Mouse (Mus musculus) hematopoietic stem cell, adult 5-6 weeks (primary cell): ENCODE data around the gene Dync1h1. TPM values are rescaled to one million over a fixed set of nuclear protein-coding genes. Genes with fewer than 3 reads are reported as not detected.

Source experiments
- ATAC-seq, 2 experiments: fragments of 125-278 bp in 1 of 2; replicated peaks in 1 of 2; 2 replicates each; pipeline ENCODE4 v1.8.0; 2016 to 2017; ENCODE audit warnings: inconsistent platforms in 2 of 2, mild to moderate bottlenecking in 2 of 2, moderate number of reproducible peaks in 2 of 2, low read depth in 1 of 2, moderate TSS enrichment in 1 of 2; ENCODE audit not compliant: low FRiP score in 2 of 2, poor library complexity in 2 of 2, severe bottlenecking in 2 of 2, insufficient read depth in 1 of 2, low TSS enrichment in 1 of 2
- total RNA-seq: library from RNA; stranded (forward); fragments of 172-1452, 232-1000 nt; gene quantifications from 2 replicates; pipeline ENCODE4 v1.2.3, GENCODE M21; 2017

Dync1h1 gene
- 112 and 117 TPM in 2 replicates for total RNA-seq

DNA sequence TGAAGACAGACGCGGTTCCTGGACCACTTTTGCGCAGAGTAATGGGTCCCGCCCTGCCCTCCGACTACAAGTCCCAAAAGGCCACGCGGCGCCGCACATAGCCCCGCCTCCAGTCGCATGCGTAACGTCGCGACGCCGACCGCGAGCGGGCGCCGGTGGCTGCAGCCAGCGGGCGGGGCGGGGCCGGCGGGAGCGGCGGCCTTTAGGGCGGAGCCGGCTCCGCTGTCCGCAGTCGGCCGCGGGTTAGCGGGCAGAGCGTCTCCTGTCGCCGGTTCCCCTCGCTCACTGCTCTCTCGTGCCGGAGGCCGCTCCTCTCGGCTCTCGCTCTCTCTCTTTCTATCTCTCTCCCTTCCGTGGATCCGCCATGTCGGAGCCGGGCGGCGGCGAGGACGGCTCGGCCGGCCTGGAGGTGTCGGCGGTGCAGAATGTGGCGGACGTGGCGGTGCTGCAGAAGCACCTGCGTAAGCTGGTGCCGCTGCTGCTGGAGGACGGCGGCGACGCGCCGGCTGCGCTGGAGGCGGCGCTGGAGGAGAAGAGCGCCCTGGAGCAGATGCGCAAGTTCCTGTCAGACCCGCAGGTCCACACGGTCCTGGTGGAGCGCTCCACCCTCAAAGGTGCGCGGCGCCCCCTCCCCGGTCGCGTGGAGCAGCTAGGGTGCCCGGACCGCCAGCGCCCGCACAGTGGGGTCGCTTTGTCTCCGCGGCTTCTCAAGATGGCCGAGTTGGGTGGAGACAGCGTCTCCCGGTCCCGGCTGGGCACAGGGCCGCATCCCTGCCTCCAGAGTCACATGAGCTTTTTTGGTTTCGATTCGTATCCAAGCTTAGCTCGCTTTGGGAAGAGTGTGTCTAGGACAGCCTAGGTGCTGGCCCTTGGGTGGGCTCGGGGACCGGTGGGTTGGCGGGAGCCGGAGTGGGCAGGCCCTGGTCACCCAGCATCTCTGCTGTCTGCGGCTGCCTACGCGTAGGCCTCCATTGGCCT, at the start of gene Dync1h1:
TSS of gene Dync1h1 (plus strand) at position 212 of the 978 bp plus-strand sequence.
- peak; percentile 77 to 88 for ATAC-seq

DNA sequence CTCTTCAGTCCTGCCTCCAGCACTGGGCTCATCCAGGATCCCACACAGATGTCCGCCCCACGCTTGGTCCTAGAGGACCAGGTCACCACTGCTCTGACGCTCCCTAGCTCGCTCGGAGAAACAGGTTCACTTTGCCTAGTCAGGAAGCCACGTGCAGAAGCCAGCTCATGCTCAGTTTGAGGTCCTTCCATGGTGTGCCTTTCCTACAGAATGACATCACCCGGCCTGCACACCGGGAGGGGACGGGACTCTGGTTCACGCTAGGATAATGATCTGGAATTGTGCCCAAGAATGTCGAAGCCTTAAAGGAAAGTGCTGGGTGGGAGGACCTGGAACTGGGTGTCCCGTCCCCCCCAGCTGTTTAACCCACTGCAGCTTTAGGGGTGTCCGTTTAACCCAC, 49.1 kb upstream of the Dync1h1 start:
- ATAC-seq: no peak

DNA sequence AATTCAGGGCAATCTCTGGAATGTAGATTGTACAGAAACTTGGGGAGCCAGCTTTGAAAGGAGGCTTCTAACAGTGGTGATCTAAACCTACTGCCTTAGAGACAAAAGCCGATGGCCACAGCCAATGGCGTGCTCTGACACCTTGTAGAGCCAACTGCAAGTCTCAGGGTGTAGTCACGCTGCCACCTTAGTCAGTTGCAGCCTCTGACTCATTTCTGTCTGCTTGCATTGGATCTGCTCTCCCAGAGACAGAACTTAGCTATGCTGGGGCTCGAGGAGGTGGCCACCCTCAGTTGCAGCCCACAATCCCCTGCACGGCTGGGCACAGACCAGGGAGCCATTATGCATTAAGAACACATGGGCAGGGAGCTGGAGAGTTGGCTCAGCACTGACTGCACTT, 47.9 kb upstream of the Dync1h1 start:
- ATAC-seq: no peak

DNA sequence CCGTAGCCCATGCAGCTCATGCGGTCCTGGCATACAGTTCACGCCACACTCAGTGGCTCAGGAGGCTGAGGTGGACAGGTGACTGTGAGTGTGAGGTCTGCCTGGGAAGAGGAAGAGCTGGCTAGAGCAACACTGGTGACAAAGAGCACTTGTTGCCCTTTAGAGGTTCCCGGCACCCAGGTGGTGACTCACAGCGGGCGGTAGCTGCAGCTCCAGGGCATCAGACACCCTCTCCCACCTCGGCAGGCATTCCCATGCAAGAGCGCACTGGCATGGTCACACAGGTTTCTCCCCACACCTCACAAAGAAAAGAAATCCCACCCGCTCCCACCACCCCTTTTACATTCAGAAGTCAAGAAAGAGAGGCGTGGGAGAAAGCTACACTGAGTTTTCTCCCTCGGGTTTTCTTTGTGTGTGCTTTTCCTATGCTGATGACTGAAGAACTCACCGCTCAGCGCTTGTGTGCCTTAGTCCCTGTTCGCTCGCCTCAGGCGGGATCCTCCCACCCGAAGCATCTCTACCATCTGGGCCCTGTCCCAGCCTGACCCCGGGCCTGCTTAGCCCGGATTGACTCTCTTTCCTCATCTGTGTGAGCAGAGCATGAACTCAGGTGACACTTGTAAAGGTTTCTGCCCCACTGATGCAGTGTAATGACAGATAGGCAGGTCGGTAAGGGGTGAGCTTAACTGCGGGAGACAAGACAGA, 45.6 kb upstream of the Dync1h1 start:
- no peak for ATAC-seq

DNA sequence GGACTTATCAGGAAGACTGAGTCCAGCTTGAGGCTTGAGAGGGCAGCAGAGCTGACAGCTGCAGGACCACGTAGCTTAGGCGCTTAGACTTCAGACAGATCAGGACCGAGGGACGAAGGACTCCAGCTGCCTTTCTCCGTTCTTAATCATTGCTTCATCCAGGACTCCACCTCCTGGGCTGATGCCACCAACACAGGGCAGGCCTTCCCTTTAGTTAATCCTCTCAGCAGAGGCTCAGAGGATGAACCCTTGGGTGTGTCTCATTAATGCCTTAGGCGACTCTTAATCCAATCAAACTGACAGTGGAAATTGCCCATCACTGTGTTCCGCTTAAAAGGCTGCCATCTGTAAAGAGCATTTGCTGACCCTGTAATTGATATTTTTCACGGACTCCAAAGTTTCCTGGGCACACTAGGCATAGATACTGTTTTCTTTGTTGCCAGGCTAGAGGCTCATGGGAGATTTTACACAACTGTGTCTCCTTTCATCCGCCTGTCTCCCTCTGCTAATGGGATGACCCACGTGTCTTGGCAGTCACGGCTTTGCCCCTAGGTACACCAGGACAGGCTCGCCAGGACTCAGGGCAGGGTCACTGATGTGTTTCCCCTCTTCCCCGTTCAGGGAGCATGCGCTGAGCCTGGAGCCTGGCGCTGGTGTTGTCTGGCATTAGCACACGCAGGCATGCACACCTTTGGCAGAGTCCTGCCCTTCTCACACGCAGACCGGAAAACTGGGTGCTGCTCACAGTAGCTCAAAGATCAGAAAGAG, 44.2 kb upstream of the Dync1h1 start:
- ATAC-seq: no peak

DNA sequence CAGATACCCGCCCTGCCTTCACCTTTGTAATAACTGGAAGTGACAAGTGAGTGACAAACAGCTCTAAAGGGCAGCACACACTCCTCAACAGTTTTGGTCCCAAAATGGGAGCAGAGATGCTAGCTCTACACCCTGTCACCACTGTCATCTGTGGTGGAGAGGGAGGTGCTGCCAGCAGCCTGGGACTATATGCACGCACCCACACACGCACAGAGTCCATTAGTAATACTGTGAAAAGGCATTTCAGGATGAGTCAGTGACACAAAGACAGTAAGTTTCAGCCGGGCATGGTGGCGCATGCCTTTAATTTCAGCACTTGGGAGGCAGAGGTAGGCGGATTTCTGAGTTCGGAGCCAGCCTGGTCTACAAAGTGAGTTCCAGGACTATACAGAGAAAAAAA, 43.1 kb upstream of the Dync1h1 start:
- no peak for ATAC-seq

DNA sequence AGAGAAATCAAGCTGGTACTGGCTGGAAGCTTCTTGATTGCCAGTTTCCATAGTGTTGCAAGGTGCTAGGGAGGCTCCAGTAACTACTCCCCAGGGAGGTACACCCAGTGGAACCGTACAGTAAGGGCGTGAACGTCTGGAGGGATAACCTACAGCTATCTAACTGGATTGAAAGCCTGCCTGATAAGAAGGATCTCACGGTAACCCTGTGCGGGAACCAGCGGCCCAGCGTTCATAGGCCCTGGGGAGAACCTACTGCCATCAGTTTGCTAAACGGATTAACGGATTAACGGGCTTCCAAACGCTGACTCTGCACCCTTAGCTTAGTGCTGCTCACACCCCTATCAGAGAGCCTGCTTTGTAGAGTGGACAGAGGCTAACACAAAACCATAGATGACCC, 37.9 kb upstream of the Dync1h1 start:
- no peak for ATAC-seq

DNA sequence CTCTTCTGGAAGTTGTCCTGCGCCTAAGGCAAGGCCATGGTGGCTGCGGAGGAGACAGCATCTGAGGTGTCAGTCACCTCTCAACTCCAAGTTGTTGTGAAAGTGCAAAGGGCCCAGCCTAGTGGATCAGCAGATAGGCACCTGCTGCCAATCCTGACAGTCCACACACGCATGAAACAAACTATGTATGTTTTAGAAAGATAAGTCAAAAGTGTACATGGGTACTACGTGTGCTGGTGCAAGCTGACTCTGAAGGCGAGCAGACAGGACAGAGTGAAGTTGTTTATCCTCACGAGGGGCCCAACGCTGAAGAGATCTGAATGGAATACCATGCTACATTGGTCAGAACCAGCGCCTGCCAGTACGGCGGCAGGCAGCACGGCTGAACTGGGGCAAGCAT, 36.4 kb upstream of the Dync1h1 start:
- no peak for ATAC-seq

DNA sequence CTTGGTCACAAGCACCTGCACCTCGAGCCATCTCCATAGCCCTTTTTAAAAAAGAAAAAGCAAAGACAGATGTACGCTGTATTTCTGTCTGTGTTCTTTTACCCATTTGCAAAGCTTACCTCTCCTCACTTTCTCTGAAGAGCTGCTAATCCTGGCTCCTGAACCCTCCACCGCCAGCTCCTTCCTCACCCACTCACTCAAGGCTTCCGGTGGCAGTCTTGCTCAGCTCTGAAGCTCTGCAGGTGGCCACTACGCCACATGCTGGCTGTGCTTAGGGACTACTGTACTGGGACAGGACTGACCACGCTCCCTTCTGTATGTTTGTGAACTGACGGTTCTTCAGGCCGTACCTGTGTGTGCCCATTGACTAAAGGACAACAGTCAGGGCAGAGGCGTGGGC, 34.9 kb upstream of the Dync1h1 start:
- no peak for ATAC-seq

DNA sequence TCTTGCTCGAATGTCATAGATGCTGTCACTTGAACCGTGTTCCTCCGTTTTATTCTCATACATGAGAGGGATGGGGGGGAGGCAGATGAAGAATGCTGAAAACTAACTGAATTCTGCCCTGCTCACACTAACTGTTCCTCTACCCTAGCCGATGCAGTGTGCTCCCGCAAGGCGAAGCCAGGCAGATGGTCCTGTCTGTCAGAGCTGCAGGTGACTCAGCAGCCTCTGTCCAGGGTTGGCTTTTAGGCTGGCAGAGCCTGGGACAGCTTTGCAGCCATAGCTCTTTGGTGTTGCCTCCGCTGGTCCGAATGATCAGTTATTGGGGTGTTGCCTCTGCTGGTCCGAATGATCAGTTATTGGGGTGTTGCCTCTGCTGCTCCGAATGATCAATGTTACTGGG, 30.2 kb upstream of the Dync1h1 start:
- ATAC-seq: no peak

DNA sequence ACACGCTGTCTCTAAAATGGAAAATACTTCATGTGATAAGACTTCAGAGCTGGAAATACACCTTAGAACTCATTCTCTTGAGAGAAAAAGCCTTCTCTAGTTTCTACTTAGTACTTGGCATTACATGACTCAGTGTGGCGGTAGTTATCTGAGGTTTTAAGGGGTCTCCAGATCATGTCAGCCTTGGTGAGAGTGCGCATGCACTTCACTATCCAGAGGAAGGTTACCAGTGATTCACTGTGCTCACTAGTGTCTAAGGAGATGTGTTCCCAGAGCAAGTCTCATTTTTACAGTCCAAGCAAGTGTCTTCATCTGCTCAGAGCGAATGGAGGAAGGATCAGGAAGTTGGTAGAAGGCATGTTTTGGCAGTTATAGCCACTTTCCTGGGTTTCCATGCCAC, 28.9 kb upstream of the Dync1h1 start:
- ATAC-seq: no peak

DNA sequence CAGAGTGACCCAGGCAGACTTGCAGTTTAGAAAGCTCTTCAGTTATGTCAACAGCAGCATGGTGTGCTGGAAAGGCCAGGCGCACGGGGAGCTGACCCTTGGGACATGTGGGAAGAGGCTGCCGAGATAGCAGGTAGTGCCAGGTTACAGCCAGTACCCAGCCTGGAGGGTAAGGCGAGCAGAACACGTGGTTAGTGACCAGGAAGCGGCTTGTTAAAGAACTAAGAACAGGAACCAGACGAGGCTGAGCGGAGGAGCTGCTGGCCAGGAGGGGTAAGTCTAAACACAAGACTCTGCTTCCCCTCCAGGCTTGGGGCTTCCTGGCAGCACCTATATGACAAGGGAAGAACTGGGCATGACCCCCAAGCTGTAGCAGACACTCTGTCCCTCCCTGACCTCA, 27.6 kb upstream of the Dync1h1 start:
- ATAC-seq: peak; percentile 43 to 53; a peak in 3 of 4 replicates

DNA sequence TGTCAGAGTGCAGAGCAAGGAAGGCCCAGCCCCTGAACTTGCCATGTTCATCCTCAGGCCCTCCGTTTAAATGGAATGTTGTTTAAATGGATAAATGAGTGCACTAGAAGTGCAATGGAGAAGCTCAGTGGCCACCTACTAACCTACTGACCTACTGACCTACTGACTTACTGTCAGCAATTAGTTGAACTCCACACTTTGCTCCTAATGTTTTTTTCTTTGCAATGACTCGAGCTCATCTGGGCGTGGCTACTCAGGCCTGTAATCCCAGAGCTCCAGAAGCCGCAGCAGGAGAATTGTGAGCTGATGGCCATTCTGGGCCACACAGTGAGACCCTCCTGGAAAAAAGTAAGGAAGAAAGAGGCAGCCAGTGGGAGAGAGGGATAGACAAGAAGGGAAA, 25.3 kb upstream of the Dync1h1 start:
- ATAC-seq: no peak

DNA sequence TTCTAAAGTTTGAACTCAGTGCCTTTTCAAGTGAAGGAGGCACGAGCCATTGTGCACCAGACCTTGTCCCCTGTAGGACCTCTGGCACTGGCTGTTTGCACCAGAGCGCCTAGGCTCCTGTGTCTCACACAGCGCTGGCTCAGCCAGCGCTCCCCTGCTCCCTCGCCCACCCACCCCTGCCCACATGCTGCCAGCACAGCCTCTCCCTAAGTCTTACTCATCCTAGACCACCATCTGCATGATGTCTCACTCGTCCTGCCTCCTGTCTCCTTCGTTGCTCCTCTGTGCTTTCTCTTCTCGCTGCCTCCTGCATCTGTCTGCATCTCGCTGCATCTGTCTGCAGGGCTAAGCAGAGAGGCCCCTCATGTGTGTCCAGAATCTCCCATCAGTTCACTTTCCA, 22.9 kb upstream of the Dync1h1 start:
- no peak for ATAC-seq

DNA sequence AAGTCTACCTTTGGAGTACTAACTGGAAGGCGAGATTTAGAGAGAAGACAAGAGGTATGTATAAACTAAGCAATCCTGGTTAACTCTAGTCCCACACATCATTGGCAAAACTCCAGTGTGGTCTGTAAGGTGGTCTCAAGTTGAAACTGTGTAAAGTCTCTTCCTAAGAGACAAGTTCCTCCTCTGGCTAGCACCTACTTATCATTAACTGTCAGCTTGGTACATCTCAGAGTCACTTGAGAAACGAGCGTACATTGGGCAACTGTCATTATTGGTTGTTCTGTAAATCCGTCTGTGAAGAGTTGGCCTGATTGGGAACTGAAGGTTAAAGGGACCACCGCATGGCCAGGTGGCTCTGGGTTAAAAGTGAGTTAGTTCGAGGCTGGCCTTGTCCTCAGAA, 12.6 kb upstream of the Dync1h1 start:
- no peak for ATAC-seq

DNA sequence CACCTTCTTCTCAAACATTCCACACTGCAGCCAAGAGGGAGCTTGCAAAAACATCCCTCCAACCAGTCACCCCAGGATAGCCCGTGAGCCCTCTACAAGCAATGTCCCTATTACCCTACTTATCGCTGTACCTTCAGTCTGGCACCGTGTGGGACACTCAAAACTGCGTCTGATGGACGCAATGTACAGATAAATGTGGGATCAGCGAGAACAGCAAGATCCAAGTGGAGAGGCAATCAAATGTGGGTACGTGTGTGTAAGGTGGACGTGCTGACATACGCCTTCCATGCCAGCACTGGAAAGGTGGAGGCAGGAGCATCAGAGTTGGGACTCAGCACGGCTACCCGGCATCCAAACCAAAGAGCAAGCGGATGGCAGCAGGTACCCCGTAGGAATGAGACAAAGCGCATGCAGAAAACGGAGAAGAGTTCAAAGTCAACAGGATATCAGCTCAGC, 10.4 kb upstream of the Dync1h1 start:
- ATAC-seq: peak in 1 of 2 experiments; percentile 16; a peak in 1 of 4 replicates

DNA sequence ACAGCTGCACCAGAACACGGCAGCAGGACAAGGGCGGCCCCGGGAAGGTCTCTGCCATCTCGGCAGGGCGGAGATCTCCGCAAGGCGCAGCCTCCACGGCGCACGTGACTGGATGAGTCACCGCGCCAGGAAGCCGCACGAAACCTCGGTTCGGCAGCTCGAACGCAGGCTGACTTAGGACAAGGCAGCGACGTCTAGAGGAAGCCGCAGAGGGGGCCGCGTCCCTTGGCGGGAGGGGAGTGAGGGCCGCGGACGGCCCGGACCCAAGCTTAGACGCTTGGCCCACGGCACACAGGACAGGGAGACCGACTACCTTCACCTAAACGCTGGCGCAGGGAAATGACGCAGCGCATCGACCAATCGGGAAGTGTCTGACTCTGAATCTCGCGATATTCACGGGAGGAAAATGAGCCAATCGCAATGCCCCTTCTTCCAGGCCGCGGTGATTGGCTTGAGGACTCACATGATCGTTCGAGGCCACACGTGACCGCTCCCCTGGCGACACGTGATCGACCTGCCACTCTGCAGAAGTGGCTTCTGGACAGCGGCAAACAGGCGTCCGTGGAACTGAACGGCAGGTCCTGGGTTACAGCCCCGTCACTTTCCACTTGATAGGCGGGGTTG, 9.9 kb upstream of the Dync1h1 start:
- ATAC-seq: peak; percentile 87 to 93
